Mouse (Mus musculus) kidney, embryonic 14.5 days (tissue): ENCODE data around the gene Eif1ax. TPM values are rescaled to one million over a fixed set of nuclear protein-coding genes. Genes with fewer than 3 reads are reported as not detected.
"Not testable (repeated sequence)": the region's sequence is repeated elsewhere in the genome, so short reads cannot be mapped to it uniquely, and the experiment has no call there.

Experiments used
- ATAC-seq: fragments of 200-750 bp; cut with Nextera tagmentation; 2 replicates; pipeline ENCODE4 v1.8.0; 2017; ENCODE audit warnings: moderate number of reproducible peaks, mild to moderate bottlenecking, moderate TSS enrichment, moderate library complexity; ENCODE audit not compliant: low FRiP score, low TSS enrichment
- H3K27ac ChIP-seq: fragments of 300-500 bp; sonication (generic); 2 replicates; pipeline ENCODE4 v1.5.1; 2014; ENCODE audit warnings: low read depth, mild to moderate bottlenecking, low read length, moderate library complexity, mixed read lengths
- H3K27me3 ChIP-seq: fragments of 300-500 bp; sonication (generic); 2 replicates; pipeline ENCODE4 v1.6.1; 2014; ENCODE audit warnings: mild to moderate bottlenecking, low read length; ENCODE audit not compliant: control insufficient read depth, insufficient read depth
- H3K36me3 ChIP-seq: fragments of 300-500 bp; sonication (generic); 2 replicates; pipeline ENCODE4 v1.6.1; 2014; ENCODE audit warnings: low read length, mixed read lengths; ENCODE audit not compliant: control insufficient read depth, insufficient read depth
- H3K4me1 ChIP-seq: fragments of 300-500 bp; sonication (generic); 2 replicates; pipeline ENCODE4 v1.6.1; 2014; ENCODE audit warnings: low read length, mixed read lengths; ENCODE audit not compliant: control insufficient read depth, insufficient read depth
- H3K4me2 ChIP-seq: fragments of 300-500 bp; sonication (generic); replicated peaks from 2 replicates; pipeline ENCODE4 v1.6.1; 2014; ENCODE audit warnings: low read depth, mild to moderate bottlenecking, low read length
- H3K4me3 ChIP-seq: fragments of 300-500 bp; sonication (generic); 2 replicates; pipeline ENCODE4 v1.5.1; 2014; ENCODE audit warnings: mild to moderate bottlenecking, low read length
- H3K9ac ChIP-seq: fragments of 300-500 bp; sonication (generic); 2 replicates; pipeline ENCODE4 v1.6.1; 2014; ENCODE audit warnings: low read depth, mild to moderate bottlenecking, low read length, moderate library complexity
- H3K9me3 ChIP-seq: fragments of 300-500 bp; sonication (generic); 2 replicates; pipeline ENCODE4 v1.6.1; 2016; ENCODE audit warnings: low read length; ENCODE audit not compliant: control insufficient read depth
- WGBS: fragments of 180-500 bp; shearing (Covaris S2); extraction: QIAGEN DNeasy Blood & Tissue Kit; methylation state at CpG from one replicate; pipeline ENCODE4 v1.1.7; 2014; 5-methylcytosine and 5-hydroxymethylcytosine counted together
- polyA plus RNA-seq: library from polyadenylated mRNA; unstranded; fragments of >200 nt; fragmentation: Nextera tagmentation; extraction: Ambion mirVana; gene quantifications from 2 replicates; pipeline ENCODE4 v1.2.1, GENCODE M21; 2014

Eif1ax gene
- polyA plus RNA-seq, 1 experiment from 2014 or later, result 128 TPM

DNA sequence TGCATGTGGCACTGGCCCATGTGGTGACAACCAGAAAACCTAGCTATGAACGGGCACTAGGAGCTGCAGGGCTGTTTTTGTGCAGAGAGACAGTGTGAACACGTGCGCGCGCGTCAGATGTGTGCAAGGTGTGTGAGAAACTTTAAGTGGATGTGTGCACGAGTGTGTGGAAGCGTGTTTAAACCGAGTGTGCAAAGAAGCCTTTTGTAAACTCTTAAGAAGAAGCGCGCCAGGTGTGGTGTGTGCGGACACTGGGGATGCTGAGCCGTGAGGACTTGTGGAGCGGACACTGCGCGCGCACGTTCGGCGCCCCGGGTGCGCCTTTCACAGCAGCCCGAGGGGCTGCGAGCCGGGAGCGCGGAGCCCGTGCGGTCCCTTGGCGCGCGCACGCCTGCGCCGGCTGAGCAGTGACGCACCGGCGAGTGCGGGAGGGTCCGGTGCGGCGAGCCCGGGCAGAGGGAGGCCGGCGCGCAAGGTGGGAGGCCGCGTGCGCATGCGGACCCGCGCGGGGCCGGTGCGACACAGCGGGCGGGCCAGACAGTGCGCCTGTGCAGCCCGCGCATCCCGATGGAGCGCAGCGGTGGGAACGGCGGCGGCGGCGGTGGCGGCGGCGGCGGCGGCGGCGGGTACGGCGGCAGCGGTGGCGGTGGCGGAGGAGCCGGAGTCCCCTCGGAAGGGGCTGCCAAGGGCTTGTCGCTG lies 42.3 kb downstream of the Eif1ax start, which contains the start of gene Map7d2:
Gene Map7d2, plus strand, starts transcription at position 443 of the 699 bp plus-strand sequence.
- H3K9me3 ChIP-seq, result no peaks in the 10 kb centered on the region
- 37% methylated on average over 56 of the region's 83 CpGs for whole genome bisulfite sequencing
- H3K4me3 ChIP-seq, result peak within 1 kb of the TSS; percentile 52
- H3K27me3 ChIP-seq, result peaks cover 15% of the 10 kb centered on the region; the same call in 1 of the 2 replicates
- no peak within 1 kb of the TSS for H3K27ac ChIP-seq
- H3K4me1 ChIP-seq, result no peaks in the 10 kb centered on the region
- H3K9ac ChIP-seq, result peak within 1 kb of the TSS; percentile 37
- peak; percentile 89 for ATAC-seq
- no peaks in the 10 kb centered on the region for H3K36me3 ChIP-seq
- H3K4me2 ChIP-seq, result peak within 1 kb of the TSS; percentile 94

DNA sequence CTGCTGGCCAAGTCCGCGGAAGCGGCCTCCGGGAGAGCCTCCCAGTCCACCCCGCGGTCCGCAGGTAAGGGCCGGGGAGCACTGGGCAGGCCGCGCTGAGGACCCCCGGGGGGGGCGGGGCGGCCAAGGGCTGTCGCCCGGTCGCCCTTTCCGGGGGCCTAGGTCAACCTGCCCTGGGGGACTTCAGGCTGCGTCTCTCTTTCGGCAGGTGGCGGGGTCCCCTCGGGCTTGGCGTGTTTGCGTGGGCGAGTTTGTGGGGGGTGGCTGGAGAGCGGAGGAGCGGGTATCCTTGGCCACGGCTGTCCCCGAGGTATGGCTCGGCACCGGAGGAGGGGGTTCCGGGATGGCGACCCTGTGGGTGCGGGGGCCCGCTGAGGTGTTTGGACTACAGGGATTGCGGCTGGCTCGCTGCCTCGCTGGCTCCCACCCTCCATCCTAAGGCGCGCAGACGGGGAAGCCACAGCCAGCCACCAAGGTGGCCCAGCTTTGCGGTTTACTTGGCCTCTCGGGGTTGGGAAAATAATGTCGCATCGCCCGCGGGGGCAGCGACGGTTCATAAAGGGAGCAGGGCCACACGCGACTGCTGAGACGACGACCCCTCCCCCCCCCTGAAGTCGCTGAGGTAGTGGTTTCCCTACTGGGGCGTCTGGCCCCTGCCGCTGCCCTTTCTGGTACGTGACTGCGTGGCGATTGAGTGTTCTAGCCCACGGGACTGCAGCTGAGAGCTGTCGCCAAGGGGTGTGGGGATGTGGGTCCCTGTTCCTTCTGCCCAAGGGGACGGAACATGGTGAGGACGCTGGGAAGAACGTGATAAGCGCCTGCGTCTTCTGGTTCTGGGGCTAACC lies 43.1 kb downstream of the Eif1ax start:
- Histone ChIP-seq H3K27me3 (peaks cover 15% of the 10 kb centered on the region; the same call in 1 of the 2 replicates), H3K4me1 (no peaks in the 10 kb centered on the region)
- 23% methylated on average over 55 of the region's 65 CpGs for WGBS

DNA sequence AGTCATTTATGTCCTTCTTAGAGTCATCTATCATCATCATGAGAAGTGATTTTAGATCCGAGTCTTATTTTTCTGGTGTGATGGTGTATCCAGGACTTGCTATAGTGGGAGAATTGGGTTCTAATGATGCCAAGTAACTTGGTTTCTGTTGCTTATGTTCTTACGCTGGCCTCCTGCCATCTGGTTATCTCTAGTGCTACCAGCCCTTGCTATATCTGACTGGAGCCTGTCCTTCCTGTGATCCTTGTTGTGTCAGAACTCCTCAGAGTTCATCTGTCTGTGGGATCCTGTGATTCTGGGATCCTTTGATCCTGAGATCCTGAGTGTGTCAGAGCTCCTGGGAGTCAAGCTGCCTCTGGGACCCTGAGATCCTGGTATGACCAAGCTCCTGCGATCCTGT lies 58.5 kb downstream of the Eif1ax start:
- H3K9me3 ChIP-seq, H3K27me3 ChIP-seq, H3K27ac ChIP-seq, H3K4me3 ChIP-seq, H3K36me3 ChIP-seq, H3K9ac ChIP-seq, H3K4me1 ChIP-seq, H3K4me2 ChIP-seq, ATAC-seq: not testable (repeated sequence)
- 86% methylated on average over 3 of the region's 3 CpGs for WGBS

More for the DNA sequence above, 43.1 kb downstream of the Eif1ax start:
- Histone ChIP-seq H3K36me3 (no peaks in the 10 kb centered on the region), H3K9ac (peak overlapping the region; percentile 37; the same call in 1 of the 2 replicates), H3K9me3 (no peaks in the 10 kb centered on the region), H3K4me2 (peak overlapping the region; percentile 94), H3K4me3 (peak overlapping the region; percentile 52), H3K27ac (no peak overlapping the region)
- peak; percentile 87 for ATAC-seq

Other genes with a start within 250 kb of the Eif1ax start
- 14.2 and 16.1 TPM in 2 replicates for gene Rps6ka3, start 161.9 kb upstream of the Eif1ax start, polyA plus RNA-seq
- gene Map7d2, start 42.4 kb downstream of the Eif1ax start, polyA plus RNA-seq, result 2.8 and 3.1 TPM in 2 replicates
- 23.8 and 27.7 TPM in 2 replicates for gene Bclaf3, start 154.5 kb downstream of the Eif1ax start, polyA plus RNA-seq